Mouse (Mus musculus) mammary gland, adult 2 months (tissue): ENCODE results near the gene Sult2a7. TPM values are rescaled to one million over a fixed set of nuclear protein-coding genes. Genes with fewer than 3 reads are reported as not detected.

Experiments
- polyA plus RNA-seq: library from polyadenylated mRNA; depleted of rRNA; stranded (reverse); fragments of >200 nt; gene quantifications from 2 replicates; pipeline ENCODE4 v1.2.3, GENCODE M21; 2012; ENCODE audit warnings: low replicate concordance; rRNA removed

The Sult2a7 gene
- not detected in 2 replicates for polyA plus RNA-seq

DNA sequence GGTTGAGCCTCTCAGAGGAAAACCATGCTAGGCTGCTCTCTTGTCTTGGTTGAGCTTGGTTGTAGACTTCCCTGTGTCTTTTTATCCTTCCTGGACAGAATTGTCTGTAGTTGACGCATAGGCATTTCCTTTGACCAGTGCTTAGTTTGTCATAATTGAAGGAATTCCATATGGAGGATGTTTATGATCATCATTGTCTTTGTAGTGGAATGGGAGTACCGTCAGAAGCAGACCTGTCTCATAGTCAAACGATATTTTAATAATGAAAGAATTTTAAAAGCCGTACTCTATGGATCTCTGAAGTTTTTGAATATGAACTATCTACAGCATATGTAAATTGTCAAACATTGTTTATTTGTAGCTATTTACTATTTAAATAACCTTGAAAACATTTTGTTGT is at the start of gene Sult2a7:
TSS of gene Sult2a7 (minus strand) at position 101 of the 400 bp plus-strand sequence.

DNA sequence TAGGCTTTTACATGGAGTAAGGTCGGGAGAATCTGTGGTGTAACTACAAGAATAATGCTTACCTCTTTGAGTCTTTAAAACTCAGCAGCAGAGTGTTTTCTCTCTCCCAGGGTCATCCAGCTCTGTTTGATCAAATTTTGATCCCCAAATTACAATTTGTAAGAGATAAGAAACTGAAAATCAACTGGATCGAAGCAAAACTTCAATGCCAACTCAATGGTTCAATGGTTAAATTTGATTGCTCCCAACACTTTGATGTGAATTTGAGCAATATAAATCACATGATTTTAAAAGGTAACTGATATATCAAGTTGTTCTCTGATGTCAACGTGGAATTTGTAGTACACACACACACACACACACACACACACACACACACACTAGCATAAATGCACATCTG is 47.5 kb downstream of the Sult2a7 start, which contains the start of gene Sult2a8:
TSS of gene Sult2a8 (minus strand) at position 236 of the 400 bp plus-strand sequence.

Other genes with a start within 250 kb of the Sult2a7 start
- gene Sult2a6, start 239.4 kb downstream of the Sult2a7 start, polyA plus RNA-seq: not detected in 2 replicates
- gene Obox8, start 160.7 kb downstream of the Sult2a7 start, polyA plus RNA-seq: not detected in 2 replicates
- gene Sult2a8, start 47.5 kb downstream of the Sult2a7 start, polyA plus RNA-seq: 0.27 TPM in 1 of 2 replicates, not detected in the other
- 0.01 and 0.12 TPM in 2 replicates for gene Vmn1r90, start 69.3 kb upstream of the Sult2a7 start, polyA plus RNA-seq
- not detected in 2 replicates for gene Obox7, start 165.3 kb upstream of the Sult2a7 start, polyA plus RNA-seq